30 mouse cellular contexts compared by ENCODE assay signal in genomic region chrX:96339108-96339507, GRCm38 (mm10). TPM values are rescaled to one million over a fixed set of nuclear protein-coding genes. Genes with fewer than 3 reads are reported as not detected.
DNase-seq lines count a peak whose midpoint lies in the region; ATAC-seq lines count a peak whose summit lies in the region.
"Had no signal": no experiment of that assay in that cellular context is flagged by ENCODE, and none has a peak within 500 bp of the region (broad histone marks: within the 10 kb centered on the region; RNA-seq: fewer than 3 reads in every experiment).

No protein-coding gene starts in this region.

- no peak overlapping the region for H3K27ac ChIP-seq in midbrain, embryonic 16.5 days (ENCODE audit: low read length)
- H3K27ac ChIP-seq: embryonic facial prominence, embryonic 13.5 days; embryonic facial prominence, embryonic 15.5 days; forebrain, embryonic 10.5 days; forebrain, embryonic 12.5 days had no signal

- H3K4me2 ChIP-seq in midbrain, embryonic 16.5 days (ENCODE audit: low read length): no peak overlapping the region
- H3K4me2 ChIP-seq: embryonic facial prominence, embryonic 13.5 days; embryonic facial prominence, embryonic 15.5 days; forebrain, embryonic 12.5 days had no signal

- H3K36me3 ChIP-seq in midbrain, embryonic 16.5 days (ENCODE audit: control insufficient read depth, insufficient read depth, low read length): no peaks in the 10 kb centered on the region
- H3K36me3 ChIP-seq: embryonic facial prominence, embryonic 13.5 days; embryonic facial prominence, embryonic 15.5 days; forebrain, embryonic 10.5 days; forebrain, embryonic 12.5 days; G1E had no signal

- H3K27me3 ChIP-seq in midbrain, embryonic 16.5 days (ENCODE audit: control insufficient read depth, insufficient read depth, low read depth, low read length): no peaks in the 10 kb centered on the region
- H3K27me3 ChIP-seq: CH12.LX; embryonic facial prominence, embryonic 13.5 days; embryonic facial prominence, embryonic 15.5 days; forebrain, embryonic 12.5 days had no signal

- DNase-seq in 416B (ENCODE audit: low read depth): peak; percentile 17
- no peak for DNase-seq in adrenal gland, adult 8-10 months
- DNase-seq: adrenal gland, postnatal 10 days; adrenal gland, postnatal 25 days; B cell, adult 2 months; cerebellum, adult 11 months; cerebellum, adult 18-20 months; cerebellum, adult 8-10 months; cerebellum, adult 9-11 months; cerebellum, postnatal 14 days; cerebellum, postnatal 36 days; embryo, embryonic 11 days had no signal

- no peaks in the 10 kb centered on the region for H3K9me3 ChIP-seq in midbrain, embryonic 16.5 days (replicated peaks; ENCODE audit: control insufficient read depth, low read length, poor library complexity, severe bottlenecking)
- H3K9me3 ChIP-seq: embryonic facial prominence, embryonic 13.5 days; embryonic facial prominence, embryonic 15.5 days; forebrain, embryonic 10.5 days; forebrain, embryonic 12.5 days; G1E had no signal

- WGBS in midbrain, embryonic 16.5 days: 76% methylated on average over 2 of the region's 2 CpGs

- no peaks in the 10 kb centered on the region for H3K4me1 ChIP-seq in midbrain, embryonic 16.5 days (ENCODE audit: control insufficient read depth, insufficient read depth, low read length)
- H3K4me1 ChIP-seq: embryonic facial prominence, embryonic 13.5 days; embryonic facial prominence, embryonic 15.5 days; forebrain, embryonic 10.5 days; forebrain, embryonic 12.5 days had no signal

- no peak overlapping the region for H3K9ac ChIP-seq in midbrain, embryonic 16.5 days (ENCODE audit: low read depth, low read length)
- H3K9ac ChIP-seq: embryonic facial prominence, embryonic 13.5 days; embryonic facial prominence, embryonic 15.5 days; forebrain, embryonic 12.5 days had no signal

- ATAC-seq in granulocyte monocyte progenitor cell, adult 5-6 weeks (replicated peaks; ENCODE audit: poor library complexity, severe bottlenecking): peak; percentile 52
- peak; percentile 54 for ATAC-seq in megakaryocyte progenitor cell, adult 5-6 weeks (replicated peaks; ENCODE audit: poor library complexity)
- ATAC-seq in midbrain, embryonic 16.5 days: no peak
- ATAC-seq: activated CD4-positive, CD25-positive, alpha-beta regulatory T cell, adult 4 months; CD4-positive, CD25-positive, alpha-beta regulatory T cell, adult 4 months; forebrain, embryonic 14.5 days; forebrain, embryonic 16.5 days; Patski had no signal

- no peak overlapping the region for H3K4me3 ChIP-seq in midbrain, embryonic 16.5 days (ENCODE audit: low read depth, low read length)
- H3K4me3 ChIP-seq: embryonic facial prominence, embryonic 13.5 days; embryonic facial prominence, embryonic 15.5 days; erythroblast, embryonic 14.5 days; forebrain, embryonic 10.5 days; forebrain, embryonic 12.5 days had no signal

RNA-seq across cellular contexts. Expression of gene Vsig4, which starts 45.9 kb away (rescaled TPM):
- not detected in 2 replicates for total RNA-seq in granulocyte monocyte progenitor cell, adult 5-6 weeks (2014; fragmentation: Nextera tagmentation)
- total RNA-seq in granulocyte monocyte progenitor cell, adult 5-6 weeks (2017): not detected in 2 replicates
- total RNA-seq in megakaryocyte progenitor cell, adult 5-6 weeks (2015): 0.17 TPM in 1 of 2 replicates, not detected in the other
- total RNA-seq in megakaryocyte progenitor cell, adult 5-6 weeks (2017): not detected in 2 replicates
- polyA plus RNA-seq in midbrain, embryonic 16.5 days (2015; fragmentation: Nextera tagmentation; extraction: Ambion mirVana): not detected in 2 replicates
- total RNA-seq in adrenal gland, adult 8-10 months (2022): under 1 TPM; 0.17 to 0.65 (median 0.24) TPM
- total RNA-seq: adrenal gland, postnatal 25 days; CH12.LX; common myeloid progenitor, adult 5-6 weeks had no signal
- polyA plus RNA-seq: activated CD4-positive, CD25-positive, alpha-beta regulatory T cell, adult 4 months; brain, embryonic 14.5 days; CD4-positive, CD25-positive, alpha-beta regulatory T cell, adult 4 months; embryonic facial prominence, embryonic 11.5 days; embryonic facial prominence, embryonic 13.5 days; embryonic facial prominence, embryonic 15.5 days; erythroblast, embryonic 14.5 days; forebrain, embryonic 10.5 days; forebrain, embryonic 12.5 days; forebrain, embryonic 14.5 days; forebrain, embryonic 16.5 days; G1E; Patski had no signal
